Mouse (Mus musculus): ENCODE results near the gene Gm37419. TPM values are rescaled to one million over a fixed set of nuclear protein-coding genes. Genes with fewer than 3 reads are reported as not detected.
A peak's percentile ranks its signal among the peaks of the same experiment; 100 is the strongest.

Gm37419 gene
- total and polyA plus RNA-seq, 2 experiments from 2014 or later: not detected

- no peaks in the 10 kb centered on the region for H3K9me3 ChIP-seq (ENCODE audit: low read length)
Measured at GRCm38 (mm10) chr16:23969919-23970318, 18.4 kb upstream of the Gm37419 start.

GRCm38 (mm10) chr16:23972126-23972740 is 16.0 kb upstream of the Gm37419 start:
- WGBS: 75% methylated on average over 20 of the region's 20 CpGs
- Histone ChIP-seq H3K27ac (ENCODE audit: low read depth, low read length) (no peak overlapping the region), H3K36me3 (ENCODE audit: insufficient read depth) (peaks cover 20% of the 10 kb centered on the region), H3K4me3 (ENCODE audit: low read depth, low read length) (no peak overlapping the region), H3K4me2 (ENCODE audit: low read depth) (no peak overlapping the region), H3K9me3 (ENCODE audit: low read length) (no peaks in the 10 kb centered on the region), H3K9ac (no peak overlapping the region), H3K27me3 (ENCODE audit: insufficient read depth, low read length) (no peaks in the 10 kb centered on the region), H3K4me1 (ENCODE audit: insufficient read depth) (no peaks in the 10 kb centered on the region)
- ATAC-seq (no peak), DNase-seq (no peak)
- no peak for TF ChIP-seq CTCF (IDR thresholded peaks at IDR 0.05; ENCODE audit: low read depth)

More at GRCm38 (mm10) chr16:23969919-23970318, 18.4 kb upstream of the Gm37419 start:
- no peak overlapping the region for H3K4me3 ChIP-seq (ENCODE audit: low read depth, low read length)
- ATAC-seq (no peak), DNase-seq (no peak)
- no peak overlapping the region for H3K9ac ChIP-seq
- H3K36me3 ChIP-seq (ENCODE audit: insufficient read depth): peaks cover 15% of the 10 kb centered on the region
- no peaks in the 10 kb centered on the region for H3K27me3 ChIP-seq (ENCODE audit: insufficient read depth, low read length)
- no peaks in the 10 kb centered on the region for H3K4me1 ChIP-seq (ENCODE audit: insufficient read depth)
- no peak overlapping the region for H3K27ac ChIP-seq (ENCODE audit: low read depth, low read length)
- TF ChIP-seq CTCF (IDR thresholded peaks at IDR 0.05; ENCODE audit: low read depth): no peak
- WGBS: 69% methylated on average over 14 of the region's 14 CpGs
- H3K4me2 ChIP-seq (ENCODE audit: low read depth): no peak overlapping the region

GRCm38 (mm10) chr16:23972901-23973300 is 15.4 kb upstream of the Gm37419 start:
- H3K4me2 ChIP-seq (ENCODE audit: low read depth): no peak overlapping the region
- H3K4me1 ChIP-seq (ENCODE audit: insufficient read depth): no peaks in the 10 kb centered on the region
- DNase-seq (no peak), ATAC-seq (no peak)
- H3K9me3 ChIP-seq (ENCODE audit: low read length): no peaks in the 10 kb centered on the region
- peaks cover 20% of the 10 kb centered on the region for H3K36me3 ChIP-seq (ENCODE audit: insufficient read depth)
- H3K4me3 ChIP-seq (ENCODE audit: low read depth, low read length): no peak overlapping the region
- TF ChIP-seq CTCF (IDR thresholded peaks at IDR 0.05; ENCODE audit: low read depth): no peak
- WGBS: 79% methylated on average over 11 of the region's 11 CpGs
- H3K27me3 ChIP-seq (ENCODE audit: insufficient read depth, low read length): no peaks in the 10 kb centered on the region
- H3K9ac ChIP-seq: no peak overlapping the region
- no peak overlapping the region for H3K27ac ChIP-seq (ENCODE audit: low read depth, low read length)

- WGBS: 90% methylated on average over 9 of the region's 9 CpGs
- H3K4me1 ChIP-seq (ENCODE audit: insufficient read depth): no peaks in the 10 kb centered on the region
- peaks cover 15% of the 10 kb centered on the region; the same call in 1 of the 2 replicates for H3K36me3 ChIP-seq (ENCODE audit: insufficient read depth)
- H3K27me3 ChIP-seq (ENCODE audit: insufficient read depth, low read length): no peaks in the 10 kb centered on the region
- H3K9me3 ChIP-seq (ENCODE audit: low read length): no peaks in the 10 kb centered on the region
- H3K4me2 ChIP-seq (ENCODE audit: low read depth): no peak overlapping the region
- H3K9ac ChIP-seq: no peak overlapping the region
- H3K4me3 ChIP-seq (ENCODE audit: low read depth, low read length): no peak overlapping the region
- no peak for ATAC-seq
- no peak overlapping the region for H3K27ac ChIP-seq (ENCODE audit: low read depth, low read length)
- no peak for TF ChIP-seq CTCF (IDR thresholded peaks at IDR 0.05; ENCODE audit: low read depth)
- no peak for DNase-seq
Measured at GRCm38 (mm10) chr16:23973635-23974367, 14.5 kb upstream of the Gm37419 start.

- H3K9me3 ChIP-seq (ENCODE audit: low read length): no peaks in the 10 kb centered on the region
- H3K4me2 ChIP-seq (ENCODE audit: low read depth): no peak overlapping the region
- peaks cover 15% of the 10 kb centered on the region; the same call in 1 of the 2 replicates for H3K36me3 ChIP-seq (ENCODE audit: insufficient read depth)
- peaks cover 6% of the 10 kb centered on the region; the same call in 1 of the 2 replicates for H3K27me3 ChIP-seq (ENCODE audit: insufficient read depth, low read length)
- 0 out of 2 replicates have a peak, but pooled peaks cover 6% of the 10 kb centered on the region for H3K4me1 ChIP-seq (ENCODE audit: insufficient read depth)
- TF ChIP-seq CTCF (IDR thresholded peaks at IDR 0.05; ENCODE audit: low read depth): no peak
- ATAC-seq: no peak
- WGBS: 90% methylated on average over 2 of the region's 2 CpGs
- H3K4me3 ChIP-seq (ENCODE audit: low read depth, low read length): no peak overlapping the region
- H3K9ac ChIP-seq: no peak overlapping the region
- H3K27ac ChIP-seq (ENCODE audit: low read depth, low read length): no peak overlapping the region
- no peak for DNase-seq
Measured at GRCm38 (mm10) chr16:23976196-23976595, 12.1 kb upstream of the Gm37419 start.

- WGBS: 82% methylated on average over 3 of the region's 3 CpGs
- Histone ChIP-seq H3K27me3 (ENCODE audit: insufficient read depth, low read length) (peaks cover 15% of the 10 kb centered on the region; the same call in 1 of the 2 replicates), H3K4me2 (ENCODE audit: low read depth) (no peak overlapping the region), H3K4me1 (ENCODE audit: insufficient read depth) (0 out of 2 replicates have a peak, but pooled peaks cover 8% of the 10 kb centered on the region), H3K4me3 (ENCODE audit: low read depth, low read length) (no peak overlapping the region), H3K27ac (ENCODE audit: low read depth, low read length) (no peak overlapping the region), H3K36me3 (ENCODE audit: insufficient read depth) (peaks cover 7% of the 10 kb centered on the region; the same call in 1 of the 2 replicates), H3K9me3 (ENCODE audit: low read length) (no peaks in the 10 kb centered on the region), H3K9ac (no peak overlapping the region)
- no peak for DNase-seq
- ATAC-seq: no peak
- TF ChIP-seq CTCF (IDR thresholded peaks at IDR 0.05; ENCODE audit: low read depth): no peak
Measured at GRCm38 (mm10) chr16:23977732-23978131, 10.6 kb upstream of the Gm37419 start.

- peak; percentile 48 for DNase-seq
- WGBS: 63% methylated on average over 4 of the region's 4 CpGs
Measured at GRCm38 (mm10) chr16:23978495-23978894, 9.8 kb upstream of the Gm37419 start.

More at GRCm38 (mm10) chr16:23978495-23978894, 9.8 kb upstream of the Gm37419 start:
- H3K36me3 ChIP-seq (ENCODE audit: insufficient read depth): peaks cover 5% of the 10 kb centered on the region; the same call in 1 of the 2 replicates
- no peak overlapping the region for H3K27ac ChIP-seq (ENCODE audit: low read depth, low read length)
- H3K27me3 ChIP-seq (ENCODE audit: insufficient read depth, low read length): peaks cover 15% of the 10 kb centered on the region; the same call in 1 of the 2 replicates
- H3K9ac ChIP-seq: no peak overlapping the region
- H3K4me2 ChIP-seq (ENCODE audit: low read depth): no peak overlapping the region
- H3K4me1 ChIP-seq (ENCODE audit: insufficient read depth): 0 out of 2 replicates have a peak, but pooled peaks cover 8% of the 10 kb centered on the region
- no peak for ATAC-seq
- H3K4me3 ChIP-seq (ENCODE audit: low read depth, low read length): no peak overlapping the region
- no peak for TF ChIP-seq CTCF (IDR thresholded peaks at IDR 0.05; ENCODE audit: low read depth)
- no peaks in the 10 kb centered on the region for H3K9me3 ChIP-seq (ENCODE audit: low read length)

All from forebrain, postnatal 0 days (tissue).